Mouse (Mus musculus) limb, embryonic 14.5 days (tissue): Measurements from ENCODE around the gene Foxj2. TPM values are rescaled to one million over a fixed set of nuclear protein-coding genes. Genes with fewer than 3 reads are reported as not detected.

Experiments
- ATAC-seq: fragments of 200-750 bp; cut with Nextera tagmentation; 2 replicates; pipeline ENCODE4 v1.8.0; 2017; ENCODE audit warnings: low read depth, moderate number of reproducible peaks, moderate TSS enrichment; ENCODE audit not compliant: low FRiP score
- DNase-seq: peaks from one replicate; pipeline ENCODE4 v3.0.0-alpha.2; 2015; ENCODE audit warnings: low spot score
- H3K27ac ChIP-seq: fragments of 300-500 bp; sonication (generic); replicated peaks from 2 replicates; pipeline ENCODE4 v1.5.1; 2014; ENCODE audit warnings: low read depth, mild to moderate bottlenecking, low read length, moderate library complexity, mixed read lengths
- H3K27me3 ChIP-seq: fragments of 300-500 bp; sonication (generic); 2 replicates; pipeline ENCODE4 v1.6.1; 2014; ENCODE audit warnings: low read length, mixed read lengths; ENCODE audit not compliant: control insufficient read depth, insufficient read depth
- H3K36me3 ChIP-seq: fragments of 300-500 bp; sonication (generic); 2 replicates; pipeline ENCODE4 v1.6.1; 2014; ENCODE audit warnings: mild to moderate bottlenecking, low read length, moderate library complexity, mixed read lengths; ENCODE audit not compliant: control insufficient read depth, insufficient read depth
- H3K4me1 ChIP-seq: fragments of 300-500 bp; sonication (generic); 2 replicates; pipeline ENCODE4 v1.6.1; 2014; ENCODE audit warnings: antibody characterized with exemption, low read length, mixed read lengths; ENCODE audit not compliant: control insufficient read depth, insufficient read depth
- H3K4me2 ChIP-seq: fragments of 300-500 bp; sonication (generic); replicated peaks from 2 replicates; pipeline ENCODE4 v1.6.1; 2014; ENCODE audit warnings: low read depth, mild to moderate bottlenecking, low read length, moderate library complexity; ENCODE audit not compliant: severe bottlenecking
- H3K4me3 ChIP-seq: fragments of 300-500 bp; sonication (generic); replicated peaks from 2 replicates; pipeline ENCODE4 v1.5.1; 2014; ENCODE audit warnings: low read length
- H3K9ac ChIP-seq: fragments of 300-500 bp; sonication (generic); 2 replicates; pipeline ENCODE4 v1.6.1; 2014; ENCODE audit warnings: mild to moderate bottlenecking, low read depth, low read length, moderate library complexity; ENCODE audit not compliant: severe bottlenecking
- H3K9me3 ChIP-seq: fragments of 300-500 bp; sonication (generic); 2 replicates; pipeline ENCODE4 v1.6.1; 2016; ENCODE audit warnings: low read length; ENCODE audit not compliant: control insufficient read depth
- POLR2A ChIP-seq: fragments of 200-500 bp; IDR thresholded peaks from 2 replicates; pipeline ENCODE4 v1.8.0; 2012; ENCODE audit warnings: inconsistent platforms, mild to moderate bottlenecking, moderate library complexity, borderline replicate concordance; ENCODE audit not compliant: insufficient read depth, insufficient read length; ENCODE audit errors: extremely low read depth
- WGBS: fragments of 180-500 bp; shearing (Covaris S2); extraction: QIAGEN DNeasy Blood & Tissue Kit; methylation state at CpG from one replicate; pipeline ENCODE4 v1.1.7; 2014; 5-methylcytosine and 5-hydroxymethylcytosine counted together
- polyA plus RNA-seq, 2 experiments: library from polyadenylated mRNA; depleted of rRNA in 1 of 2; stranded (reverse) in 1 of 2; unstranded in 1 of 2; fragments of >200 nt; fragmentation: Nextera tagmentation in 1 of 2; extraction: Ambion mirVana in 1 of 2; gene quantifications; 2 replicates each; pipeline versions ENCODE4 v1.2.1 to v1.2.3; 2012 to 2014

Gene Foxj2
- polyA plus RNA-seq, 2 experiments, result 9.3 to 13.4 TPM

GRCm38 (mm10) chr6:122873871-122874719 is 54.4 kb downstream of the Foxj2 start, which contains the start of gene Necap1:
Gene Necap1, plus strand, starts transcription at chr6:122874474.
- DNase-seq (peak; percentile 98), ATAC-seq (peak; percentile 98)
- Histone ChIP-seq H3K4me1 (peaks cover 7% of the 10 kb centered on the region), H3K27ac (peak within 1 kb of the TSS; percentile 86), H3K9ac (peak within 1 kb of the TSS; percentile 90), H3K27me3 (no peaks in the 10 kb centered on the region), H3K36me3 (peaks cover 21% of the 10 kb centered on the region), H3K9me3 (no peaks in the 10 kb centered on the region), H3K4me2 (peak within 1 kb of the TSS; percentile 69), H3K4me3 (peak within 1 kb of the TSS; percentile 92)
- WGBS, result 9% methylated on average over 35 of the region's 43 CpGs
- TF ChIP-seq POLR2A, result peak; percentile 87; the same call in 1 of the 2 replicates

- WGBS, result 0% methylated on average over 22 of the region's 31 CpGs
- no peak for TF ChIP-seq POLR2A
Observed at GRCm38 (mm10) chr6:122874720-122875389, 55.1 kb downstream of the Foxj2 start.

GRCm38 (mm10) chr6:122879141-122879735 is 59.5 kb downstream of the Foxj2 start:
- ATAC-seq (no peak), DNase-seq (no peak)
- peaks cover 7% of the 10 kb centered on the region for H3K4me1 ChIP-seq
- no peak overlapping the region for H3K4me3 ChIP-seq
- H3K27me3 ChIP-seq, result no peaks in the 10 kb centered on the region
- H3K36me3 ChIP-seq, result peaks cover 70% of the 10 kb centered on the region
- H3K9me3 ChIP-seq, result no peaks in the 10 kb centered on the region
- no peak overlapping the region for H3K9ac ChIP-seq
- no peak overlapping the region for H3K27ac ChIP-seq
- TF ChIP-seq POLR2A, result no peak
- 94% methylated on average over 7 of the region's 7 CpGs for WGBS
- no peak overlapping the region for H3K4me2 ChIP-seq

More at GRCm38 (mm10) chr6:122874720-122875389, 55.1 kb downstream of the Foxj2 start:
- H3K4me3 ChIP-seq, result peak overlapping the region; percentile 92
- H3K27me3 ChIP-seq, result no peaks in the 10 kb centered on the region
- H3K27ac ChIP-seq, result peak overlapping the region; percentile 86
- H3K4me1 ChIP-seq, result peaks cover 7% of the 10 kb centered on the region
- H3K9me3 ChIP-seq, result no peaks in the 10 kb centered on the region
- DNase-seq (peak; percentile 11), ATAC-seq (peak; percentile 67)
- peaks cover 28% of the 10 kb centered on the region for H3K36me3 ChIP-seq
- peak overlapping the region; percentile 69 for H3K4me2 ChIP-seq
- peak overlapping the region; percentile 90 for H3K9ac ChIP-seq

GRCm38 (mm10) chr6:122879781-122880505 is 60.2 kb downstream of the Foxj2 start:
- DNase-seq (no peak), ATAC-seq (no peak)
- H3K27me3 ChIP-seq, result no peaks in the 10 kb centered on the region
- TF ChIP-seq POLR2A, result no peak
- H3K9me3 ChIP-seq, result no peaks in the 10 kb centered on the region
- H3K4me3 ChIP-seq, result no peak overlapping the region
- H3K27ac ChIP-seq, result no peak overlapping the region
- 92% methylated on average over 7 of the region's 7 CpGs for WGBS
- peaks cover 7% of the 10 kb centered on the region for H3K4me1 ChIP-seq
- H3K4me2 ChIP-seq, result no peak overlapping the region
- peaks cover 77% of the 10 kb centered on the region for H3K36me3 ChIP-seq
- H3K9ac ChIP-seq, result no peak overlapping the region
